Comparison of ENCODE assay signal across 15 mouse cellular contexts in the genomic region with DNA sequence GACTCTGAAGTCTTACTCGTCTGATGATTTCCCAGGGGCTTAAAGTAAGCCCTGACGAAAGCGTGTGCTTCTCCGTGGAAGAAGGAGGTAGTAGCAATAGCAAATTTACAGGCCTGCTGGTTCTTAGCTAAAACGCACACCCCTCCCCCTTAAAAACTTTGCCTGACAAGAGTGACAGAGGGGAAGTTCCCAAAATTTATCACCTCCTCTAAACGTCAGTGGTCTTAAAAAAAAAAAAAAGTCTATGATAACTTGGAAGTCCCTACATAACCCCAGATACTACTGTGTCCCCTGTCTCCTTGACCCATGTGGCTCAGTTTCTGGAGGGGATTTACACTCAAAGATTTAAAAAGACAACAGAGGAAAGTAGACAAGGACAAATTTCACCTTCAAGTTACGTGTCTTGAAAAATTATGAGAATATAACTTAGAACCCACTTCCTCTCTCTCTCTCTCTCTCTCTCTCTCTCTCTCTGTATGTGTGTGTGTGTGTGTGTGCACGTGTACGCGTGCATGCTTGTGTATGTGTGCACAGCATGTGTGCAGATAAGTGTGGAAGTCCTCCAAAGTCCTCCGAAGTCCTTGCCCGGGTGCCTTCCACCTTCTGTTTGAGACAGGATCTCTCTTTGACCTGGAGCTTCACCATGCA.
"Had no signal": no experiment of that assay in that cellular context is flagged by ENCODE, and none has a peak within 500 bp of the region (broad histone marks: within the 10 kb centered on the region; RNA-seq: fewer than 3 reads in every experiment).

No protein-coding gene starts in this region.

- H3K4me2 ChIP-seq: limb, embryonic 12.5 days; liver, embryonic 13.5 days; lung, embryonic 15.5 days; midbrain, embryonic 12.5 days; neural tube, embryonic 12.5 days had no signal

- H3K4me3 ChIP-seq: limb, embryonic 12.5 days; liver, embryonic 13.5 days; lung, embryonic 15.5 days; midbrain, embryonic 12.5 days; myocyte; neural tube, embryonic 12.5 days had no signal

- H3K9ac ChIP-seq: limb, embryonic 12.5 days; liver, embryonic 13.5 days; liver, postnatal 0 days; lung, embryonic 15.5 days; midbrain, embryonic 12.5 days; neural tube, embryonic 12.5 days had no signal

- ATAC-seq: liver, postnatal 0 days had no signal

- DNase-seq: kidney, adult 2 months; kidney, postnatal 36 days; liver; liver, embryonic 13.5 days; liver, postnatal 0 days; lung, postnatal 14 days; retina, postnatal 1 day; thymus, postnatal 14 days had no signal

- H3K4me1 ChIP-seq: limb, embryonic 12.5 days; liver, embryonic 13.5 days; lung, embryonic 15.5 days; neural tube, embryonic 12.5 days had no signal

- H3K36me3 ChIP-seq: limb, embryonic 12.5 days; liver, embryonic 13.5 days; lung, embryonic 15.5 days; midbrain, embryonic 12.5 days; neural tube, embryonic 12.5 days had no signal

- H3K27me3 ChIP-seq: limb, embryonic 12.5 days; liver, embryonic 13.5 days; lung, embryonic 15.5 days; neural tube, embryonic 12.5 days had no signal

- H3K9me3 ChIP-seq: limb, embryonic 12.5 days; liver, embryonic 13.5 days; lung, embryonic 15.5 days; midbrain, embryonic 12.5 days; neural tube, embryonic 12.5 days had no signal

- H3K27ac ChIP-seq: kidney, postnatal 0 days; limb, embryonic 12.5 days; liver, embryonic 13.5 days; lung, embryonic 15.5 days; macrophage; midbrain, embryonic 12.5 days; neural tube, embryonic 12.5 days had no signal
